Mouse (Mus musculus): ENCODE data around the gene Gtf2ird1. TPM values are rescaled to one million over a fixed set of nuclear protein-coding genes. Genes with fewer than 3 reads are reported as not detected.
"Not testable (repeated sequence)": the region's sequence is repeated elsewhere in the genome, so short reads cannot be mapped to it uniquely, and the experiment has no call there.

Gene Gtf2ird1
- polyA plus RNA-seq, 1 experiment from 2014 or later: 99.8 TPM

GRCm38 (mm10) chr5:134353117-134353516, 103.4 kb downstream of the Gtf2ird1 start:
- Histone ChIP-seq H3K9me3 (ENCODE audit: control insufficient read depth, low read length) (no peaks in the 10 kb centered on the region), H3K27me3 (ENCODE audit: control insufficient read depth, insufficient read depth, low read length) (no peaks in the 10 kb centered on the region), H3K4me2 (ENCODE audit: low read depth, low read length, severe bottlenecking) (no peak overlapping the region), H3K4me3 (ENCODE audit: low read depth, low read length) (no peak overlapping the region), H3K4me1 (replicated peaks; ENCODE audit: control insufficient read depth, insufficient read depth, low read length) (no peaks in the 10 kb centered on the region), H3K27ac (ENCODE audit: low read depth, low read length) (no peak overlapping the region), H3K36me3 (ENCODE audit: control insufficient read depth, insufficient read depth, low read length) (no peaks in the 10 kb centered on the region; the same call in 1 of the 2 replicates), H3K9ac (ENCODE audit: low read length) (no peak overlapping the region)
- DNase-seq (ENCODE audit: low spot score) (no peak), ATAC-seq (replicated peaks; ENCODE audit: low FRiP score) (no peak)
- 80% methylated on average over 4 of the region's 4 CpGs for WGBS

GRCm38 (mm10) chr5:134352527-134353001, 104.0 kb downstream of the Gtf2ird1 start:
- Histone ChIP-seq H3K4me1 (replicated peaks; ENCODE audit: control insufficient read depth, insufficient read depth, low read length) (no peaks in the 10 kb centered on the region), H3K9ac (ENCODE audit: low read length) (no peak overlapping the region), H3K36me3 (ENCODE audit: control insufficient read depth, insufficient read depth, low read length) (no peaks in the 10 kb centered on the region; the same call in 1 of the 2 replicates), H3K27ac (ENCODE audit: low read depth, low read length) (no peak overlapping the region), H3K4me2 (ENCODE audit: low read depth, low read length, severe bottlenecking) (no peak overlapping the region), H3K27me3 (ENCODE audit: control insufficient read depth, insufficient read depth, low read length) (no peaks in the 10 kb centered on the region), H3K9me3 (ENCODE audit: control insufficient read depth, low read length) (no peaks in the 10 kb centered on the region), H3K4me3 (ENCODE audit: low read depth, low read length) (no peak overlapping the region)
- ATAC-seq (replicated peaks; ENCODE audit: low FRiP score) (no peak), DNase-seq (ENCODE audit: low spot score) (no peak)
- 92% methylated on average over 3 of the region's 3 CpGs for WGBS

- Histone ChIP-seq H3K4me1 (replicated peaks; ENCODE audit: control insufficient read depth, insufficient read depth, low read length) (no peaks in the 10 kb centered on the region), H3K9ac (ENCODE audit: low read length) (no peak overlapping the region), H3K36me3 (ENCODE audit: control insufficient read depth, insufficient read depth, low read length) (no peaks in the 10 kb centered on the region), H3K27me3 (ENCODE audit: control insufficient read depth, insufficient read depth, low read length) (no peaks in the 10 kb centered on the region), H3K27ac (ENCODE audit: low read depth, low read length) (no peak overlapping the region), H3K4me3 (ENCODE audit: low read depth, low read length) (no peak overlapping the region), H3K9me3 (ENCODE audit: control insufficient read depth, low read length) (no peaks in the 10 kb centered on the region), H3K4me2 (ENCODE audit: low read depth, low read length, severe bottlenecking) (0 out of 2 replicates have a peak overlapping the region, but pooled peaks have one; percentile 11)
- ATAC-seq (replicated peaks; ENCODE audit: low FRiP score): peak; percentile 55; the same call in 1 of the 2 replicates
- 17% methylated on average over 10 of the region's 10 CpGs for WGBS
- peak; percentile 67 for DNase-seq (ENCODE audit: low spot score)
These were observed 105.9 kb downstream of the Gtf2ird1 start for GRCm38 (mm10) chr5:134350660-134351059.

GRCm38 (mm10) chr5:134347066-134347465, 109.5 kb downstream of the Gtf2ird1 start:
- Histone ChIP-seq H3K4me3 (ENCODE audit: low read depth, low read length) (no peak overlapping the region), H3K4me1 (replicated peaks; ENCODE audit: control insufficient read depth, insufficient read depth, low read length) (no peaks in the 10 kb centered on the region), H3K27me3 (ENCODE audit: control insufficient read depth, insufficient read depth, low read length) (no peaks in the 10 kb centered on the region), H3K27ac (ENCODE audit: low read depth, low read length) (no peak overlapping the region), H3K36me3 (ENCODE audit: control insufficient read depth, insufficient read depth, low read length) (no peaks in the 10 kb centered on the region), H3K9me3 (ENCODE audit: control insufficient read depth, low read length) (no peaks in the 10 kb centered on the region), H3K9ac (ENCODE audit: low read length) (no peak overlapping the region), H3K4me2 (ENCODE audit: low read depth, low read length, severe bottlenecking) (no peak overlapping the region)
- no peak for DNase-seq (ENCODE audit: low spot score)
- WGBS: 64% methylated on average over 2 of the region's 2 CpGs
- ATAC-seq (replicated peaks; ENCODE audit: low FRiP score): no peak

- no peaks in the 10 kb centered on the region for H3K4me1 ChIP-seq (replicated peaks; ENCODE audit: control insufficient read depth, insufficient read depth, low read length)
- ATAC-seq (replicated peaks; ENCODE audit: low FRiP score): no peak
- H3K27ac ChIP-seq (ENCODE audit: low read depth, low read length): no peak overlapping the region
- no peaks in the 10 kb centered on the region for H3K27me3 ChIP-seq (ENCODE audit: control insufficient read depth, insufficient read depth, low read length)
- no peaks in the 10 kb centered on the region for H3K9me3 ChIP-seq (ENCODE audit: control insufficient read depth, low read length)
- peak; percentile 63 for DNase-seq (ENCODE audit: low spot score)
- H3K9ac ChIP-seq (ENCODE audit: low read length): no peak overlapping the region
- no peak overlapping the region for H3K4me2 ChIP-seq (ENCODE audit: low read depth, low read length, severe bottlenecking)
- WGBS: 85% methylated on average over 9 of the region's 9 CpGs
- H3K4me3 ChIP-seq (ENCODE audit: low read depth, low read length): no peak overlapping the region
- H3K36me3 ChIP-seq (ENCODE audit: control insufficient read depth, insufficient read depth, low read length): no peaks in the 10 kb centered on the region
These were observed 111.1 kb downstream of the Gtf2ird1 start for GRCm38 (mm10) chr5:134345449-134345848.

- no peaks in the 10 kb centered on the region for H3K9me3 ChIP-seq (ENCODE audit: control insufficient read depth, low read length)
- H3K36me3 ChIP-seq (ENCODE audit: control insufficient read depth, insufficient read depth, low read length): no peaks in the 10 kb centered on the region
- no peak overlapping the region for H3K4me3 ChIP-seq (ENCODE audit: low read depth, low read length)
- no peaks in the 10 kb centered on the region for H3K27me3 ChIP-seq (ENCODE audit: control insufficient read depth, insufficient read depth, low read length)
- ATAC-seq (replicated peaks; ENCODE audit: low FRiP score): no peak
- no peak overlapping the region for H3K9ac ChIP-seq (ENCODE audit: low read length)
- no peak overlapping the region for H3K4me2 ChIP-seq (ENCODE audit: low read depth, low read length, severe bottlenecking)
- 0 out of 2 replicates have a peak, but pooled peaks cover 3% of the 10 kb centered on the region for H3K4me1 ChIP-seq (replicated peaks; ENCODE audit: control insufficient read depth, insufficient read depth, low read length)
- H3K27ac ChIP-seq (ENCODE audit: low read depth, low read length): no peak overlapping the region
- DNase-seq (ENCODE audit: low spot score): no peak
- 89% methylated on average over 8 of the region's 8 CpGs for WGBS
These were observed 112.4 kb downstream of the Gtf2ird1 start for GRCm38 (mm10) chr5:134344076-134344475.

- not testable (repeated sequence) for DNase-seq (ENCODE audit: low spot score); H3K9ac ChIP-seq (ENCODE audit: low read length); ATAC-seq (replicated peaks; ENCODE audit: low FRiP score); H3K4me2 ChIP-seq (ENCODE audit: low read depth, low read length, severe bottlenecking); H3K4me3 ChIP-seq (ENCODE audit: low read depth, low read length); H3K27ac ChIP-seq (ENCODE audit: low read depth, low read length); H3K9me3 ChIP-seq (ENCODE audit: control insufficient read depth, low read length); H3K36me3 ChIP-seq (ENCODE audit: control insufficient read depth, insufficient read depth, low read length); H3K4me1 ChIP-seq (replicated peaks; ENCODE audit: control insufficient read depth, insufficient read depth, low read length); H3K27me3 ChIP-seq (ENCODE audit: control insufficient read depth, insufficient read depth, low read length)
- 93% methylated on average over 3 of the region's 4 CpGs for WGBS
These were observed 113.0 kb downstream of the Gtf2ird1 start for GRCm38 (mm10) chr5:134343530-134343929.

- Histone ChIP-seq H3K9me3 (ENCODE audit: control insufficient read depth, low read length) (no peaks in the 10 kb centered on the region), H3K36me3 (ENCODE audit: control insufficient read depth, insufficient read depth, low read length) (no peaks in the 10 kb centered on the region), H3K4me2 (ENCODE audit: low read depth, low read length, severe bottlenecking) (no peak overlapping the region), H3K9ac (ENCODE audit: low read length) (no peak overlapping the region), H3K4me3 (ENCODE audit: low read depth, low read length) (no peak overlapping the region), H3K4me1 (replicated peaks; ENCODE audit: control insufficient read depth, insufficient read depth, low read length) (0 out of 2 replicates have a peak, but pooled peaks cover 3% of the 10 kb centered on the region), H3K27me3 (ENCODE audit: control insufficient read depth, insufficient read depth, low read length) (no peaks in the 10 kb centered on the region), H3K27ac (ENCODE audit: low read depth, low read length) (no peak overlapping the region)
- DNase-seq (ENCODE audit: low spot score) (no peak), ATAC-seq (replicated peaks; ENCODE audit: low FRiP score) (no peak)
- WGBS: 88% methylated on average over 18 of the region's 18 CpGs
These were observed 113.9 kb downstream of the Gtf2ird1 start for GRCm38 (mm10) chr5:134342503-134343205.

- Histone ChIP-seq H3K9ac (ENCODE audit: low read length) (no peak overlapping the region), H3K9me3 (ENCODE audit: control insufficient read depth, low read length) (no peaks in the 10 kb centered on the region), H3K4me1 (replicated peaks; ENCODE audit: control insufficient read depth, insufficient read depth, low read length) (0 out of 2 replicates have a peak, but pooled peaks cover 3% of the 10 kb centered on the region), H3K4me3 (ENCODE audit: low read depth, low read length) (no peak overlapping the region), H3K4me2 (ENCODE audit: low read depth, low read length, severe bottlenecking) (no peak overlapping the region), H3K36me3 (ENCODE audit: control insufficient read depth, insufficient read depth, low read length) (no peaks in the 10 kb centered on the region), H3K27me3 (ENCODE audit: control insufficient read depth, insufficient read depth, low read length) (no peaks in the 10 kb centered on the region), H3K27ac (ENCODE audit: low read depth, low read length) (no peak overlapping the region)
- WGBS: 91% methylated on average over 5 of the region's 5 CpGs
- DNase-seq (ENCODE audit: low spot score) (no peak), ATAC-seq (replicated peaks; ENCODE audit: low FRiP score) (no peak)
These were observed 114.8 kb downstream of the Gtf2ird1 start for GRCm38 (mm10) chr5:134341721-134342120.

Data from forebrain, embryonic 11.5 days (tissue).